Mouse (Mus musculus): ENCODE results near the gene Atxn2. TPM values are rescaled to one million over a fixed set of nuclear protein-coding genes. Genes with fewer than 3 reads are reported as not detected.

Gene Atxn2
- polyA plus RNA-seq, 1 experiment, result 205 TPM

DNA sequence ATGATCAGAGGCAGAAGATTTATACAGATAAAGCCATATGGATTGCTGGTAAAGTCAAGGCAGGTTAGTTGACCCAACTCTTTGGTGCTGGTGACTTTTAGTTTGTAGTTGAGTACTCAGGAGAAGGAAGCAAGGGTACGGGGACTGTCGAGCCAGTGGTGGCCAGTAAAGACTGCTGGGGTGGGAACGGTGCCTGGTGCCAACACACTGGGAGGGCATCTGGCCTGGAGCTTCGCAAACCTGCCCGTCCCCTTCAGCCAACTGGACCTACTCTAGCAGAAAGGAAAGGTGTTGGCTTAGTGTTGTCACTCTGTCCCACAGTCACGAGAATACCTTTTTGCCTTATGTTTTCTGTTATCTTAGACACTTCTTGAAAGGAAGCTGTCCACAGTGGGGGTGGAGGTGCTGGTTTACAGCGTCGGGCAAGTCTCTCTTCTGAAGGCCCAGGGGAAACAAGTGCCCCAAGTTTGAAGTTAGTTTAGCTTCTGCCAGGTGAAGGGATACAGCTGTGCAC, 104.8 kb downstream of the Atxn2 start:
- Histone ChIP-seq H3K4me1 (replicated peaks; ENCODE audit: control insufficient read depth, insufficient read depth, low read length) (peaks cover 34% of the 10 kb centered on the region), H3K27me3 (ENCODE audit: control insufficient read depth, insufficient read depth, low read length) (no peaks in the 10 kb centered on the region), H3K36me3 (ENCODE audit: control insufficient read depth, insufficient read depth, low read length) (peaks cover 33% of the 10 kb centered on the region), H3K27ac (ENCODE audit: control insufficient read depth, insufficient read depth, low read length) (no peak overlapping the region), H3K4me3 (ENCODE audit: control insufficient read depth, insufficient read depth, low read length) (no peak overlapping the region)
- WGBS, result 94% methylated on average over 8 of the region's 8 CpGs
- TF ChIP-seq POLR2A (IDR thresholded peaks at IDR 0.05; ENCODE audit: control insufficient read depth, extremely low read depth, insufficient read depth, low read length, poor library complexity) (no peak), CTCF (IDR thresholded peaks at IDR 0.05; ENCODE audit: borderline replicate concordance, control insufficient read depth, extremely low read depth, insufficient read depth, low read length, poor library complexity) (no peak)
- no peak for DNase-seq

GRCm38 (mm10) chr5:121816611-121817010, 105.5 kb downstream of the Atxn2 start:
- WGBS, result 98% methylated on average over 2 of the region's 2 CpGs
- no peak for TF ChIP-seq CTCF (IDR thresholded peaks at IDR 0.05; ENCODE audit: borderline replicate concordance, control insufficient read depth, extremely low read depth, insufficient read depth, low read length, poor library complexity)
- TF ChIP-seq POLR2A (IDR thresholded peaks at IDR 0.05; ENCODE audit: control insufficient read depth, extremely low read depth, insufficient read depth, low read length, poor library complexity), result no peak
- H3K4me3 ChIP-seq (ENCODE audit: control insufficient read depth, insufficient read depth, low read length), result no peak overlapping the region
- no peak overlapping the region for H3K27ac ChIP-seq (ENCODE audit: control insufficient read depth, insufficient read depth, low read length)
- peaks cover 31% of the 10 kb centered on the region for H3K36me3 ChIP-seq (ENCODE audit: control insufficient read depth, insufficient read depth, low read length)
- no peaks in the 10 kb centered on the region for H3K27me3 ChIP-seq (ENCODE audit: control insufficient read depth, insufficient read depth, low read length)
- DNase-seq, result no peak
- peaks cover 27% of the 10 kb centered on the region for H3K4me1 ChIP-seq (replicated peaks; ENCODE audit: control insufficient read depth, insufficient read depth, low read length)

- H3K4me1 ChIP-seq (replicated peaks; ENCODE audit: control insufficient read depth, insufficient read depth, low read length), result peaks cover 18% of the 10 kb centered on the region
- peaks cover 31% of the 10 kb centered on the region for H3K36me3 ChIP-seq (ENCODE audit: control insufficient read depth, insufficient read depth, low read length)
- TF ChIP-seq POLR2A (IDR thresholded peaks at IDR 0.05; ENCODE audit: control insufficient read depth, extremely low read depth, insufficient read depth, low read length, poor library complexity) (no peak), CTCF (IDR thresholded peaks at IDR 0.05; ENCODE audit: borderline replicate concordance, control insufficient read depth, extremely low read depth, insufficient read depth, low read length, poor library complexity) (no peak)
- 91% methylated on average over 9 of the region's 9 CpGs for WGBS
- DNase-seq, result no peak
- H3K27ac ChIP-seq (ENCODE audit: control insufficient read depth, insufficient read depth, low read length), result no peak overlapping the region
- H3K27me3 ChIP-seq (ENCODE audit: control insufficient read depth, insufficient read depth, low read length), result no peaks in the 10 kb centered on the region
- H3K4me3 ChIP-seq (ENCODE audit: control insufficient read depth, insufficient read depth, low read length), result no peak overlapping the region
These were observed 106.4 kb downstream of the Atxn2 start for GRCm38 (mm10) chr5:121817551-121817950.

DNA sequence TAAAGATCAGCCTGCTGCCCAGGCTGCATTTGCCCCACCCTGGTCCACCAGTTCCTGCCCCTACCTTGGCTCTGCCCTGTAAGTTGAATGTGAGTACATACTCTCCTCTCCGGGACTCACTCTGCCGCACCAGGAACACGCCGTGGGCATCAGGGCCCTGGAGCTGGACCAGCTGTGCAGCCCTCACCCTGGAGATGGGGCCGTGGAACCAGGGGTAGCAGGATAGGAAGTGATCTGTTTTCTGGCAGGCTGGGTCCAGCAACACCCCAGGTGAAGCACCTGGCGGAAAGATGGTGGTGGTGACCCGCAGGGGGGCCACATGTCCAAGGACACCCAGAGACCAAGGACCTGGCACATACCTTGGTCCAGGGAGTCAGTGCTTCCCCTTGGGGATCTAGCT, 107.3 kb downstream of the Atxn2 start:
- Histone ChIP-seq H3K27ac (ENCODE audit: control insufficient read depth, insufficient read depth, low read length) (no peak overlapping the region), H3K4me3 (ENCODE audit: control insufficient read depth, insufficient read depth, low read length) (no peak overlapping the region), H3K27me3 (ENCODE audit: control insufficient read depth, insufficient read depth, low read length) (no peaks in the 10 kb centered on the region), H3K4me1 (replicated peaks; ENCODE audit: control insufficient read depth, insufficient read depth, low read length) (peaks cover 14% of the 10 kb centered on the region; the same call in 1 of the 2 replicates), H3K36me3 (ENCODE audit: control insufficient read depth, insufficient read depth, low read length) (peaks cover 31% of the 10 kb centered on the region)
- no peak for DNase-seq
- no peak for TF ChIP-seq POLR2A (IDR thresholded peaks at IDR 0.05; ENCODE audit: control insufficient read depth, extremely low read depth, insufficient read depth, low read length, poor library complexity)
- no peak for TF ChIP-seq CTCF (IDR thresholded peaks at IDR 0.05; ENCODE audit: borderline replicate concordance, control insufficient read depth, extremely low read depth, insufficient read depth, low read length, poor library complexity)
- WGBS, result 94% methylated on average over 7 of the region's 7 CpGs

GRCm38 (mm10) chr5:121818862-121819261, 107.7 kb downstream of the Atxn2 start:
- no peak for TF ChIP-seq POLR2A (IDR thresholded peaks at IDR 0.05; ENCODE audit: control insufficient read depth, extremely low read depth, insufficient read depth, low read length, poor library complexity)
- no peak for TF ChIP-seq CTCF (IDR thresholded peaks at IDR 0.05; ENCODE audit: borderline replicate concordance, control insufficient read depth, extremely low read depth, insufficient read depth, low read length, poor library complexity)
- no peak for DNase-seq
- no peak overlapping the region for H3K4me3 ChIP-seq (ENCODE audit: control insufficient read depth, insufficient read depth, low read length)
- peaks cover 18% of the 10 kb centered on the region; the same call in 1 of the 2 replicates for H3K4me1 ChIP-seq (replicated peaks; ENCODE audit: control insufficient read depth, insufficient read depth, low read length)
- H3K27me3 ChIP-seq (ENCODE audit: control insufficient read depth, insufficient read depth, low read length), result no peaks in the 10 kb centered on the region
- no peak overlapping the region for H3K27ac ChIP-seq (ENCODE audit: control insufficient read depth, insufficient read depth, low read length)
- H3K36me3 ChIP-seq (ENCODE audit: control insufficient read depth, insufficient read depth, low read length), result peaks cover 31% of the 10 kb centered on the region
- WGBS, result 87% methylated on average over 4 of the region's 4 CpGs

- no peak for TF ChIP-seq POLR2A (IDR thresholded peaks at IDR 0.05; ENCODE audit: control insufficient read depth, extremely low read depth, insufficient read depth, low read length, poor library complexity)
- TF ChIP-seq CTCF (IDR thresholded peaks at IDR 0.05; ENCODE audit: borderline replicate concordance, control insufficient read depth, extremely low read depth, insufficient read depth, low read length, poor library complexity), result no peak
- no peak overlapping the region for H3K4me3 ChIP-seq (ENCODE audit: control insufficient read depth, insufficient read depth, low read length)
- H3K36me3 ChIP-seq (ENCODE audit: control insufficient read depth, insufficient read depth, low read length), result peaks cover 31% of the 10 kb centered on the region
- H3K4me1 ChIP-seq (replicated peaks; ENCODE audit: control insufficient read depth, insufficient read depth, low read length), result peaks cover 23% of the 10 kb centered on the region; the same call in 1 of the 2 replicates
- H3K27me3 ChIP-seq (ENCODE audit: control insufficient read depth, insufficient read depth, low read length), result no peaks in the 10 kb centered on the region
- 15% methylated on average over 5 of the region's 5 CpGs for WGBS
- peak overlapping the region; percentile 6; the same call in 1 of the 2 replicates for H3K27ac ChIP-seq (ENCODE audit: control insufficient read depth, insufficient read depth, low read length)
- DNase-seq, result no peak
These were observed 108.4 kb downstream of the Atxn2 start for GRCm38 (mm10) chr5:121819559-121819958.

- Histone ChIP-seq H3K4me1 (replicated peaks; ENCODE audit: control insufficient read depth, insufficient read depth, low read length) (peaks cover 23% of the 10 kb centered on the region; the same call in 1 of the 2 replicates), H3K36me3 (ENCODE audit: control insufficient read depth, insufficient read depth, low read length) (peaks cover 35% of the 10 kb centered on the region), H3K27me3 (ENCODE audit: control insufficient read depth, insufficient read depth, low read length) (no peaks in the 10 kb centered on the region), H3K27ac (ENCODE audit: control insufficient read depth, insufficient read depth, low read length) (no peak overlapping the region), H3K4me3 (ENCODE audit: control insufficient read depth, insufficient read depth, low read length) (no peak overlapping the region)
- WGBS, result 32% methylated on average over 2 of the region's 2 CpGs
- no peak for TF ChIP-seq CTCF (IDR thresholded peaks at IDR 0.05; ENCODE audit: borderline replicate concordance, control insufficient read depth, extremely low read depth, insufficient read depth, low read length, poor library complexity)
- no peak for TF ChIP-seq POLR2A (IDR thresholded peaks at IDR 0.05; ENCODE audit: control insufficient read depth, extremely low read depth, insufficient read depth, low read length, poor library complexity)
- DNase-seq, result no peak
These were observed 109.0 kb downstream of the Atxn2 start for GRCm38 (mm10) chr5:121820161-121820560.

All from thymus, adult 2 months (tissue).